Mouse (Mus musculus) CH12.LX (cell line): ENCODE results near the gene Exoc3l2. TPM values are rescaled to one million over a fixed set of nuclear protein-coding genes. Genes with fewer than 3 reads are reported as not detected.
A peak's percentile ranks its signal among the peaks of the same experiment; 100 is the strongest.

Source experiments
- DNase-seq: peaks from one replicate; pipeline ENCODE4 v3.0.0-alpha.2; 2013; ENCODE audit errors: extremely low read depth
- H3K27ac ChIP-seq: 2 replicates; pipeline ENCODE4 v1.5.1; 2012; ENCODE audit warnings: low read depth, mild to moderate bottlenecking, control low read depth, moderate library complexity; ENCODE audit not compliant: insufficient read depth
- H3K27me3 ChIP-seq: replicated peaks from 2 replicates; pipeline ENCODE3; 2012; ENCODE audit warnings: inconsistent platforms
- H3K36me3 ChIP-seq, 2 experiments: replicated peaks in 1 of 2; 2 replicates each; pipeline versions ENCODE3 to v1.6.1; 2012; ENCODE audit warnings: inconsistent platforms in 1 of 2, low read length in 1 of 2, mild to moderate bottlenecking in 1 of 2, mixed read lengths in 1 of 2, moderate library complexity in 1 of 2; ENCODE audit not compliant: control insufficient read depth in 1 of 2, insufficient read depth in 1 of 2
- H3K4me1 ChIP-seq, 2 experiments: 2 replicates each; pipeline ENCODE4 v1.6.1; 2012; ENCODE audit warnings: inconsistent platforms in 1 of 2, moderate library complexity in 1 of 2; ENCODE audit not compliant: insufficient read depth in 2 of 2, control insufficient read depth in 1 of 2
- H3K4me2 ChIP-seq: 2 replicates; pipeline ENCODE4 v1.6.1; 2012; ENCODE audit warnings: low read depth, mild to moderate bottlenecking, control low read depth; ENCODE audit not compliant: poor library complexity, insufficient read depth, severe bottlenecking
- H3K4me3 ChIP-seq, 3 experiments: fragments of 150-350 bp in 1 of 3; sonication (generic) in 1 of 3; replicated peaks in 1 of 3; 2 replicates each; pipeline versions ENCODE3 to v1.5.1; 2011 to 2012; ENCODE audit warnings: low read depth in 2 of 3, low read length in 2 of 3, mild to moderate bottlenecking in 2 of 3, moderate library complexity in 2 of 3, control low read depth in 1 of 3, improper control_type of control experiment in 1 of 3, inconsistent platforms in 1 of 3, mixed read lengths in 1 of 3; ENCODE audit not compliant: poor library complexity in 1 of 3
- H3K79me2 ChIP-seq: replicated peaks from 2 replicates; pipeline ENCODE4 v1.6.1; 2012; ENCODE audit warnings: mild to moderate bottlenecking, moderate library complexity; ENCODE audit not compliant: control insufficient read depth, poor library complexity, insufficient read depth, severe bottlenecking; ENCODE audit errors: extremely low read depth
- H3K9ac ChIP-seq: 2 replicates; pipeline ENCODE4 v1.6.1; 2012; ENCODE audit warnings: low read depth, mild to moderate bottlenecking, control low read depth, moderate library complexity; ENCODE audit not compliant: insufficient read depth
- H3K9me3 ChIP-seq: replicated peaks from 2 replicates; pipeline ENCODE3; 2012; ENCODE audit warnings: low read length, inconsistent platforms, mixed read lengths
- CTCF ChIP-seq, 2 experiments: IDR thresholded peaks in 1 of 2; conservative IDR thresholded peaks in 1 of 2; 2 replicates each; pipeline ENCODE4 v1.5.1; 2011 to 2012; ENCODE audit warnings: low read depth in 2 of 2, low read length in 2 of 2, improper control_type of control experiment in 1 of 2, inconsistent platforms in 1 of 2, mild to moderate bottlenecking in 1 of 2, moderate library complexity in 1 of 2
- HCFC1 ChIP-seq: IDR thresholded peaks from 2 replicates; pipeline ENCODE4 v1.6.1; 2012; ENCODE audit warnings: low read depth, mild to moderate bottlenecking, inconsistent platforms, low read length, improper control_type of control experiment
- IRF4 ChIP-seq: IDR thresholded peaks from 2 replicates; pipeline ENCODE4 v1.6.1; 2014; ENCODE audit warnings: low read depth, mild to moderate bottlenecking, inconsistent platforms, low read length, improper control_type of control experiment
- JUND ChIP-seq: conservative IDR thresholded peaks from 2 replicates; pipeline ENCODE4 v1.6.1; 2011; ENCODE audit warnings: low read depth, low read length, improper control_type of control experiment
- KAT2A ChIP-seq: IDR thresholded peaks from 2 replicates; pipeline ENCODE4 v1.6.1; 2012; ENCODE audit warnings: low read length, improper control_type of control experiment, inconsistent platforms; ENCODE audit not compliant: insufficient replicate concordance
- MAFK ChIP-seq: IDR thresholded peaks from 2 replicates; pipeline ENCODE4 v1.6.1; 2011; ENCODE audit warnings: low read length, improper control_type of control experiment; ENCODE audit not compliant: insufficient replicate concordance
- MAX ChIP-seq: IDR thresholded peaks from 2 replicates; pipeline ENCODE4 v1.6.1; 2011; ENCODE audit warnings: low read length, improper control_type of control experiment
- MAZ ChIP-seq: IDR thresholded peaks from 2 replicates; pipeline ENCODE4 v1.6.1; 2012; ENCODE audit warnings: low read depth, mild to moderate bottlenecking, inconsistent platforms, low read length, improper control_type of control experiment, moderate library complexity
- MYC ChIP-seq: IDR thresholded peaks from 2 replicates; pipeline ENCODE4 v1.6.1; 2011; ENCODE audit warnings: low read depth, mild to moderate bottlenecking, improper control_type of control experiment, low read length
- PAX5 ChIP-seq: IDR thresholded peaks from 2 replicates; pipeline ENCODE4 v1.6.1; 2012; ENCODE audit warnings: low read length, inconsistent platforms, mixed read lengths
- POLR2AphosphoS2 ChIP-seq: IDR thresholded peaks from 2 replicates; pipeline ENCODE4 v1.6.1; 2011; ENCODE audit warnings: low read depth, low read length, improper control_type of control experiment
- RAD21 ChIP-seq: IDR thresholded peaks from 2 replicates; pipeline ENCODE4 v1.6.1; 2011; ENCODE audit warnings: low read depth, mild to moderate bottlenecking, low read length, improper control_type of control experiment, moderate library complexity
- RCOR1 ChIP-seq: conservative IDR thresholded peaks from 2 replicates; pipeline ENCODE4 v1.6.1; 2012; ENCODE audit warnings: low read depth, mild to moderate bottlenecking, inconsistent platforms, low read length, improper control_type of control experiment
- SMC3 ChIP-seq: IDR thresholded peaks from 2 replicates; pipeline ENCODE4 v1.6.1; 2011; ENCODE audit warnings: low read depth, low read length, improper control_type of control experiment
- TCF12 ChIP-seq: IDR thresholded peaks from 2 replicates; pipeline ENCODE4 v1.6.1; 2014; ENCODE audit warnings: low read depth, mild to moderate bottlenecking, inconsistent platforms, low read length, improper control_type of control experiment
- UBTF ChIP-seq: IDR thresholded peaks from 2 replicates; pipeline ENCODE4 v1.6.1; 2012; ENCODE audit warnings: low read depth, mild to moderate bottlenecking, inconsistent platforms, low read length, improper control_type of control experiment, moderate library complexity
- USF2 ChIP-seq: conservative IDR thresholded peaks from 2 replicates; pipeline ENCODE4 v1.6.1; 2011; ENCODE audit warnings: low read depth, low read length, improper control_type of control experiment
- ZKSCAN1 ChIP-seq: IDR thresholded peaks from 2 replicates; pipeline ENCODE4 v1.6.1; 2012; ENCODE audit warnings: low read depth, inconsistent platforms, low read length, improper control_type of control experiment, borderline replicate concordance
- ZNF384 ChIP-seq: IDR thresholded peaks from 2 replicates; pipeline ENCODE4 v1.6.1; 2012; ENCODE audit warnings: low read depth, low read length, improper control_type of control experiment, inconsistent platforms
- dilution Hi-C: fragments of 300-500 bp; cut with MboI; formaldehyde crosslinking; loops from 2 replicates; pipeline ENCODE4 v1.14.3; 2020; ENCODE audit warnings: low sequenced_read_pairs; ENCODE audit not compliant: extremely low pct_unique_long_range_greater_than_20kb, extremely low pct_ligation_motif_present
- in situ Hi-C: fragments of 300-500 bp; cut with MboI; formaldehyde crosslinking; loops from 3 replicates; pipeline ENCODE4 v1.14.3; 2019; ENCODE audit warnings: low sequenced_read_pairs, low pct_ligation_motif_present, low pct_unique_long_range_greater_than_20kb, mixed read lengths
- polyA plus RNA-seq: library from polyadenylated mRNA; unstranded; fragments of >175 nt; gene quantifications from 2 replicates; pipeline ENCODE4 v1.2.1, GENCODE M21; 2012; ENCODE audit warnings: low read depth; ENCODE audit not compliant: insufficient read length
- total RNA-seq, 2 experiments: library from RNA; depleted of rRNA; stranded (reverse); fragments of 300-350 nt in 1 of 2; fragments of >200 nt in 1 of 2; gene quantifications; 2 replicates each; pipeline ENCODE4 v1.2.3; 2012 to 2014

Exoc3l2 gene
- total and polyA plus RNA-seq, 3 experiments: 0.08 TPM; not detected in 2

DNA sequence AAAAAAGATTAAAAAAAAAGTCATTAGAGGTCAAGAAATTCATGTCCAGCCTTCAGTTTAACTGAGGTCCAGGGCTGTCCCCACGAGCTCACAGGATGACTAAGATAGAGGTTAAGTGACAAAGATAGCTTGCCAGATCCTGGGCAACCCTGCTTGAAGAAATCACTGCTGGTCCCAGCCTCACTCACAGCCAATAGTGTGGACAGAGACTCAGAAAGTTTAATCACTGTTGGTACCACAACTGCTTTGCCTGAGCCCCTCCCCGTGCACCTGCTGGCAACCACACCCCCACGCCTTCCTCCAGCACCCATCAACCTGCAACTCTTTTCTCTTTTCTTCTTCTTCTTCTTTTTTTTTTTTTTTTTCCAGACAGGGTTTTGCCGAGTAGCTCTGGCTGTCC is 39.1 kb upstream of the Exoc3l2 start:
- in situ Hi-C loops: loop anchor here (25.0 kb wide), 2 partner anchors 138 to 438 kb away; partner anchors contain the start of genes Ceacam16, Gm19345 and Ppp1r37
- H3K9me3 ChIP-seq: no peaks in the 10 kb centered on the region
- H3K79me2 ChIP-seq: no peaks in the 10 kb centered on the region
- H3K36me3 ChIP-seq: peaks cover 27 to 42% of the 10 kb centered on the region in 2 experiments
- no peak overlapping the region for H3K4me3 ChIP-seq
- H3K4me1 ChIP-seq: peaks cover 3 to 19% of the 10 kb centered on the region in 2 experiments
- H3K27ac ChIP-seq: no peak overlapping the region
- peaks cover 22% of the 10 kb centered on the region for H3K27me3 ChIP-seq
- H3K9ac ChIP-seq: no peak overlapping the region
- DNase-seq: no peak
- H3K4me2 ChIP-seq: no peak overlapping the region
- no peak for TF ChIP-seq UBTF
- TF ChIP-seq PAX5: no peak
- TF ChIP-seq MAX: no peak
- TF ChIP-seq CTCF (conservative IDR thresholded peaks at IDR 0.05 in 1 of 2, IDR thresholded peaks at IDR 0.05 in 1 of 2; ENCODE audit: low read depth in 2 of 2, low read length in 2 of 2): no peak
- TF ChIP-seq SMC3: no peak
- 0 out of 2 replicates have a peak, but pooled peaks have one; percentile 25 for TF ChIP-seq IRF4
- TF ChIP-seq ZNF384: 0 out of 2 replicates have a peak, but pooled peaks have one; percentile 45
- no peak for TF ChIP-seq USF2
- no peak for TF ChIP-seq JUND
- dilution Hi-C loops: no loop called here

DNA sequence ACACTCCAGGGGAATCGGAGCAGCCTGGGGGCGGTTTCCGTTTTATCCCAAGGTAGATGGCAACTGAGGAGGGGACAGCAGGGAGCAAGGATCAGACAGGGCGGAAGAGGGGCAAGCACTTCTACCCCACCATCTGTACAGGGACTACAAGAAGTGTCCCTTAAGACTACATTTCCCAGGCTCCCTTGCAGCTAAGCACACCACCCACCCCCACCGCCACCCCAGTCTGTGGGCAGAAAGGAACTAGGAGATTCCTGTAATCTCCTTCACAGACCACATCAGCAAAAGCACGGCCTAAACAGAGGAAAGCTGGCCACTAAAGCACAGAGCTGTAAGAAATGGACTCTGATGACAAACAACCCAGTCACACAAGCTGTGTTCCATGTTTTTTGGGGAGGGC is 36.8 kb upstream of the Exoc3l2 start:
- no peak overlapping the region for H3K9ac ChIP-seq
- in situ Hi-C loops: no loop called here
- dilution Hi-C loops: no loop called here

DNA sequence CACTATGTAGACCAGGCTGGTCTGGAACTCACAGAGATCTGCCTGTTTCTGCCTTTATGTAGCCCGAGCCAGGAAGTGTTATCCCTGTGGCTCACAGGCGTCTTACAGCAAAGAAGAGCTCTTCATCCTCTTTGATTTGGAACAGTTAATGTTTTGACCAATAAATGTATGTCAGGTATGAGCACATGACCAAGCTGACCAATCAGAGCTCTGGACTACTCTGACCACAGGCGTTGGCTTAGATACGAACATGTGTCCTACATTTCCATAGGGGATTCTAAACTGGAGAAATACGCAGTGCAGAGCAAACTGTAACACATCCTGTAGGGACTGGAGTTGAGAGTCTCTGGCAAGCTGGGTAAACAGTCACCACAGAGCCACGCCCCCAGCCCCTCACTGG is 36.2 kb upstream of the Exoc3l2 start:
- in situ Hi-C loops: no loop called here
- TF ChIP-seq ZKSCAN1 (no peak), RCOR1 (no peak), MYC (no peak), TCF12 (no peak), POLR2AphosphoS2 (no peak), KAT2A (no peak), MAFK (no peak), RAD21 (no peak), MAZ (no peak)
- H3K27ac ChIP-seq: no peak overlapping the region
- no peaks in the 10 kb centered on the region for H3K79me2 ChIP-seq
- DNase-seq: no peak
- H3K4me1 ChIP-seq: peaks cover 0 to 7% of the 10 kb centered on the region in 2 experiments; a peak in 1 of 4 replicates
- no peaks in the 10 kb centered on the region for H3K9me3 ChIP-seq
- dilution Hi-C loops: no loop called here
- H3K4me3 ChIP-seq: no peak overlapping the region
- H3K36me3 ChIP-seq: peaks cover 50 to 70% of the 10 kb centered on the region in 2 experiments
- H3K9ac ChIP-seq: no peak overlapping the region
- H3K4me2 ChIP-seq: no peak overlapping the region
- peaks cover 4% of the 10 kb centered on the region for H3K27me3 ChIP-seq

More for the DNA sequence above, 36.8 kb upstream of the Exoc3l2 start:
- DNase-seq: no peak
- H3K27me3 ChIP-seq: peaks cover 7% of the 10 kb centered on the region
- H3K79me2 ChIP-seq: no peaks in the 10 kb centered on the region
- H3K36me3 ChIP-seq: peaks cover 44 to 65% of the 10 kb centered on the region in 2 experiments
- no peaks in the 10 kb centered on the region for H3K9me3 ChIP-seq
- H3K4me2 ChIP-seq: no peak overlapping the region
- TF ChIP-seq SMC3 (no peak), HCFC1 (peak; percentile 65), ZKSCAN1 (no peak), MYC (no peak)
- TF ChIP-seq, all 38 proteins: peak for 1
- Histone ChIP-seq H3K4me1 (peaks cover 0 to 10% of the 10 kb centered on the region in 2 experiments; a peak in 2 of 4 replicates), H3K27ac (no peak overlapping the region), H3K4me3 (no peak overlapping the region)
